ENCODE assay signal across 17 mouse cellular contexts in the genomic region with DNA sequence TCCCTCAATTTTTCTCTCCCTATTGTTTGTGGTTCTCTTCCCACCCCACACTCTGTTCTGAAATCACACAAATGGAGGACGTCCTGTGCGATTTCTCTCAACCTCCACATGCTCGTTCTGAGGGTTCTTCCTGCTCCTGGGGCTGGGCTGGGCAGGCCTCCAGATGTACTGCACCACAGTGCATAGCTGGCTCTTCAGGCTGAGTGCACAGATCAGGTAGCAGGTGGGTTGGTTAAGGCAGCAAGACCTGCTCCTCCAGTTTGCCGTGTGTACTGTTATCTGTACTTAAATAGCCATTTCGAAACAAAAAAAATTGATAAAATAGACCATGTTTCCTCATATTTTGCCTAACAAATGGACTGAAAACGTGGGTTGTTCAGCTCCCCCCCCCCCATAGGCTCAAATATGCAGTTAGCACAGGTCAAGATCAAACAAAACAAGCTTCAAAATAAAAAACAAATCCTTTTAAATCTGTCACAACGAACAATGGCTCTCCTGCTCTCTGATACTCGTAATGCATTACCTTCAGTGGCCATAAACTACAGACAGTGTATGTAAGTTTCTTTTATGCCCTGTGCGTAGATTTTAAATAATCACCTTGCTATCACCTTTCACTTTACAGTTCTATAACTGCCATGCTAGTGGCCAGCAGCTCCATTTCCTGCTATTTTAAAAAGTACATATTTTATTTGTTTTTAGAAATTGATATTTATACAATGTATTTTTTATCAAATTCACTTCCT. TPM values are rescaled to one million over a fixed set of nuclear protein-coding genes. Genes with fewer than 3 reads are reported as not detected.
A peak's percentile ranks its signal among the peaks of the same experiment; 100 is the strongest.
DNase-seq lines count a peak whose midpoint lies in the region; ATAC-seq and TF ChIP-seq lines count a peak whose summit lies in the region.
"Had no signal": no experiment of that assay in that cellular context is flagged by ENCODE, and none has a peak within 500 bp of the region (broad histone marks: within the 10 kb centered on the region; RNA-seq: fewer than 3 reads in every experiment).

No protein-coding gene starts in this region.

- no peaks in the 10 kb centered on the region for H3K36me3 ChIP-seq in kidney, embryonic 16.5 days (ENCODE audit: insufficient read depth, low read length)
- no peaks in the 10 kb centered on the region for H3K36me3 ChIP-seq in embryonic facial prominence, embryonic 14.5 days (ENCODE audit: control insufficient read depth, insufficient read depth, low read length)
- H3K36me3 ChIP-seq: forebrain, embryonic 15.5 days; heart, embryonic 13.5 days; neural tube, embryonic 12.5 days had no signal

- peak; percentile 74; the same call in 1 of the 2 replicates for ATAC-seq in kidney, embryonic 16.5 days (ENCODE audit: low FRiP score, low TSS enrichment)
- peak; percentile 94 for ATAC-seq in embryonic facial prominence, embryonic 14.5 days (ENCODE audit: low read depth)
- no peak for ATAC-seq in frontal cortex, adult (ENCODE audit: low TSS enrichment)
- no peak for ATAC-seq in cerebellum, adult (ENCODE audit: insufficient number of reproducible peaks, low FRiP score, low TSS enrichment)
- ATAC-seq: forebrain, embryonic 15.5 days had no signal

- H3K4me3 ChIP-seq in kidney, embryonic 16.5 days (ENCODE audit: low read length) = no peak overlapping the region
- no peak overlapping the region for H3K4me3 ChIP-seq in embryonic facial prominence, embryonic 14.5 days (ENCODE audit: low read depth, low read length)
- no peak overlapping the region for H3K4me3 ChIP-seq in lung, adult 2 months (replicated peaks; ENCODE audit: extremely low read depth, low read depth, low read length)
- H3K4me3 ChIP-seq: forebrain, embryonic 15.5 days; heart, embryonic 13.5 days; megakaryocyte, embryonic 14.5 days; neural tube, embryonic 12.5 days had no signal

- H3K4me2 ChIP-seq in kidney, embryonic 16.5 days (replicated peaks; ENCODE audit: low read depth, low read length) = no peak overlapping the region
- no peak overlapping the region for H3K4me2 ChIP-seq in embryonic facial prominence, embryonic 14.5 days (ENCODE audit: low read depth, low read length)
- H3K4me2 ChIP-seq: forebrain, embryonic 15.5 days; heart, embryonic 13.5 days; liver, embryonic 11.5 days; neural tube, embryonic 12.5 days had no signal

- peaks cover 11% of the 10 kb centered on the region for H3K4me1 ChIP-seq in kidney, embryonic 16.5 days (ENCODE audit: insufficient read depth, low read length)
- H3K4me1 ChIP-seq in embryonic facial prominence, embryonic 14.5 days (ENCODE audit: control insufficient read depth, insufficient read depth, low read length) = no peaks in the 10 kb centered on the region
- H3K4me1 ChIP-seq in lung, adult 2 months (ENCODE audit: control insufficient read depth, insufficient read depth, low read length) = no peaks in the 10 kb centered on the region

- no peak for TF ChIP-seq CTCF in lung, adult 2 months (IDR thresholded peaks at IDR 0.05; ENCODE audit: insufficient read depth, low read length)

- no peaks in the 10 kb centered on the region for H3K9me3 ChIP-seq in kidney, embryonic 16.5 days (ENCODE audit: low read length)
- no peaks in the 10 kb centered on the region for H3K9me3 ChIP-seq in embryonic facial prominence, embryonic 14.5 days (ENCODE audit: control insufficient read depth, low read length)
- H3K9me3 ChIP-seq: forebrain, embryonic 15.5 days; heart, embryonic 13.5 days; megakaryocyte, embryonic 14.5 days; neural tube, embryonic 12.5 days had no signal

- peaks cover 56% of the 10 kb centered on the region for H3K27me3 ChIP-seq in kidney, embryonic 16.5 days (ENCODE audit: insufficient read depth, low read length)
- H3K27me3 ChIP-seq in embryonic facial prominence, embryonic 14.5 days (replicated peaks; ENCODE audit: control insufficient read depth, insufficient read depth, low read length) = peaks cover 54% of the 10 kb centered on the region

- WGBS in kidney, embryonic 16.5 days = 62% methylated on average over 9 of the region's 9 CpGs
- WGBS in embryonic facial prominence, embryonic 14.5 days = 60% methylated on average over 9 of the region's 9 CpGs
- WGBS in lung, adult 2 months = 52% methylated on average over 9 of the region's 9 CpGs

- DNase-seq in kidney, adult 11 months = no peak
- DNase-seq in embryonic facial prominence, embryonic 14.5 days (ENCODE audit: low spot score) = peak; percentile 84
- peak; percentile 45 for DNase-seq in lung, adult 2 months
- peak; percentile 65 to 87 for DNase-seq in lung, postnatal 4 days
- DNase-seq in right cerebral cortex, adult 18-20 months = no peak
- DNase-seq: adrenal gland, adult 2 months; cerebellum, adult 2 months; gastrocnemius, postnatal 14 days; right cerebral cortex, postnatal 4 days had no signal

- H3K9ac ChIP-seq in kidney, embryonic 16.5 days (replicated peaks; ENCODE audit: low read length) = no peak overlapping the region
- H3K9ac ChIP-seq in embryonic facial prominence, embryonic 14.5 days (ENCODE audit: low read depth, low read length) = no peak overlapping the region
- H3K9ac ChIP-seq: forebrain, embryonic 15.5 days; heart, embryonic 13.5 days; neural tube, embryonic 12.5 days had no signal

- no peak overlapping the region for H3K27ac ChIP-seq in kidney, embryonic 16.5 days (ENCODE audit: low read length)
- H3K27ac ChIP-seq in embryonic facial prominence, embryonic 14.5 days (replicated peaks; ENCODE audit: low read depth, low read length) = no peak overlapping the region
- H3K27ac ChIP-seq: forebrain, embryonic 15.5 days; heart, embryonic 13.5 days; neural tube, embryonic 12.5 days had no signal

- no peak for TF ChIP-seq POLR2A in lung, adult 2 months (IDR thresholded peaks at IDR 0.05; ENCODE audit: borderline replicate concordance, extremely low read depth, low read depth, low read length)

RNA-seq across cellular contexts. Expression of a gene that starts 7.1 kb away (rescaled TPM):
- 0.34 TPM in 1 of 2 replicates, not detected in the other for polyA plus RNA-seq in kidney, embryonic 16.5 days (2015; fragmentation: Nextera tagmentation; extraction: Ambion mirVana)
- polyA plus RNA-seq in embryonic facial prominence, embryonic 14.5 days (2014; fragmentation: Nextera tagmentation; extraction: Ambion mirVana) = 1.8 and 4.1 TPM in 2 replicates
- 0.47 and 0.66 TPM in 2 replicates for polyA plus RNA-seq in lung, adult 2 months (2012; rRNA removed)
- polyA plus RNA-seq: adrenal gland, adult 2 months; heart, embryonic 13.5 days; liver, embryonic 11.5 days had no signal

RNA-seq across cellular contexts. Expression of a gene that starts 13.1 kb away (rescaled TPM):
- 0.51 and 0.57 TPM in 2 replicates for polyA plus RNA-seq in kidney, embryonic 16.5 days (2015; fragmentation: Nextera tagmentation; extraction: Ambion mirVana)
- polyA plus RNA-seq in embryonic facial prominence, embryonic 14.5 days (2014; fragmentation: Nextera tagmentation; extraction: Ambion mirVana) = 4.1 and 9.0 TPM in 2 replicates
- 5.9 and 8.4 TPM in 2 replicates for polyA plus RNA-seq in lung, adult 2 months (2012; rRNA removed)

RNA-seq across cellular contexts. Expression of a gene that starts 34.2 kb away (rescaled TPM):
- polyA plus RNA-seq in kidney, embryonic 16.5 days (2015; fragmentation: Nextera tagmentation; extraction: Ambion mirVana) = not detected in 2 replicates
- 0.46 and 2.0 TPM in 2 replicates for polyA plus RNA-seq in embryonic facial prominence, embryonic 14.5 days (2014; fragmentation: Nextera tagmentation; extraction: Ambion mirVana)
- polyA plus RNA-seq in lung, adult 2 months (2012; rRNA removed) = 0.27 and 0.54 TPM in 2 replicates
- polyA plus RNA-seq: adrenal gland, adult 2 months; cerebellum, adult 2 months; heart, embryonic 13.5 days; liver, embryonic 11.5 days; neural tube, embryonic 12.5 days had no signal

RNA-seq across cellular contexts. Expression of a gene that starts 45.5 kb away (rescaled TPM):
- polyA plus RNA-seq in kidney, embryonic 16.5 days (2015; fragmentation: Nextera tagmentation; extraction: Ambion mirVana) = 146 and 150 TPM in 2 replicates
- polyA plus RNA-seq in embryonic facial prominence, embryonic 14.5 days (2014; fragmentation: Nextera tagmentation; extraction: Ambion mirVana) = 210 and 222 TPM in 2 replicates
- polyA plus RNA-seq in lung, adult 2 months (2012; rRNA removed) = 6.8 and 10.6 TPM in 2 replicates

Comparison
In these comparisons a context has a peak if more than half of its experiments do, and no peak if none do; other contexts are left out.
1. ATAC-seq: peak in kidney, embryonic 16.5 days (single experiment) and embryonic facial prominence, embryonic 14.5 days (single experiment); none in frontal cortex, adult (single experiment) and cerebellum, adult (single experiment).
2. DNase-seq: peak in embryonic facial prominence, embryonic 14.5 days (single experiment), lung, adult 2 months (single experiment) and lung, postnatal 4 days (2 of 2); none in kidney, adult 11 months (single experiment) and right cerebral cortex, adult 18-20 months (single experiment).